Mouse (Mus musculus) natural killer cell, adult 2 months (primary cell): ENCODE results near the gene Sept12.

Experiments used
- DNase-seq, 2 experiments: peaks; one replicate each; pipeline ENCODE4 v3.0.0; 2022; ENCODE audit warnings: low spot score in 2 of 2

Gene Sept12

GRCm38 (mm10) chr16:4974521-4974920, 23.1 kb downstream of the Sept12 start:
- DNase-seq = no peak

- DNase-seq = no peak
Measured at GRCm38 (mm10) chr16:4971626-4972025, 26.0 kb downstream of the Sept12 start.

- peak in 1 of 2 experiments; percentile 17 for DNase-seq
Measured at GRCm38 (mm10) chr16:4969055-4969843, 28.4 kb downstream of the Sept12 start.

GRCm38 (mm10) chr16:4968426-4968825, 29.2 kb downstream of the Sept12 start:
- DNase-seq = no peak

- no peak for DNase-seq
Measured at GRCm38 (mm10) chr16:4965392-4966129, 32.1 kb downstream of the Sept12 start.

GRCm38 (mm10) chr16:4964731-4965391, 32.8 kb downstream of the Sept12 start:
- no peak for DNase-seq

- DNase-seq = peak; percentile 95 to 97
Measured at GRCm38 (mm10) chr16:4963797-4964709, 33.6 kb downstream of the Sept12 start, which contains the start of gene Anks3. Anks3 (minus strand) TSS chr16:4964205.

- no peak for DNase-seq
Measured at GRCm38 (mm10) chr16:4963346-4963745, 34.3 kb downstream of the Sept12 start.

- no peak for DNase-seq
Measured at GRCm38 (mm10) chr16:4960260-4960659, 37.4 kb downstream of the Sept12 start.

- no peak for DNase-seq
Measured at GRCm38 (mm10) chr16:4957446-4957845, 40.2 kb downstream of the Sept12 start.

GRCm38 (mm10) chr16:4956609-4957008, 41.0 kb downstream of the Sept12 start:
- no peak for DNase-seq

- no peak for DNase-seq
Measured at GRCm38 (mm10) chr16:4947378-4947777, 50.3 kb downstream of the Sept12 start.

GRCm38 (mm10) chr16:4946155-4946554, 51.5 kb downstream of the Sept12 start:
- DNase-seq = no peak

GRCm38 (mm10) chr16:4945415-4945814, 52.2 kb downstream of the Sept12 start:
- no peak for DNase-seq

GRCm38 (mm10) chr16:4943431-4943830, 54.2 kb downstream of the Sept12 start:
- no peak for DNase-seq

- no peak for DNase-seq
Measured at GRCm38 (mm10) chr16:4942868-4943267, 54.8 kb downstream of the Sept12 start.

- DNase-seq = no peak
Measured at GRCm38 (mm10) chr16:4941016-4941415, 56.6 kb downstream of the Sept12 start.

- DNase-seq = no peak
Measured at GRCm38 (mm10) chr16:4940311-4940850, 57.3 kb downstream of the Sept12 start.

- DNase-seq = no peak
Measured at GRCm38 (mm10) chr16:4939412-4939811, 58.2 kb downstream of the Sept12 start.

- peak; percentile 94 to 96 for DNase-seq
Measured at GRCm38 (mm10) chr16:4938989-4939388, 58.7 kb downstream of the Sept12 start.

GRCm38 (mm10) chr16:4938461-4938860, 59.2 kb downstream of the Sept12 start, which contains the start of gene Nudt16l1:
Nudt16l1 (plus strand) TSS chr16:4938761.
- DNase-seq = no peak
